In genomic region chr9:20453647-20454046, GRCm38 (mm10) we compare ENCODE assay signal across 23 mouse cellular contexts. TPM values are rescaled to one million over a fixed set of nuclear protein-coding genes. Genes with fewer than 3 reads are reported as not detected.
DNase-seq lines count a peak whose midpoint lies in the region; ATAC-seq and TF ChIP-seq lines count a peak whose summit lies in the region.
"Had no signal": no experiment of that assay in that cellular context is flagged by ENCODE, and none has a peak within 500 bp of the region (broad histone marks: within the 10 kb centered on the region; RNA-seq: fewer than 3 reads in every experiment).

No protein-coding gene starts in this region.

- H3K9ac ChIP-seq in kidney, embryonic 15.5 days, result no peak overlapping the region
- no peak overlapping the region for H3K9ac ChIP-seq in MEL (ENCODE audit: control insufficient read depth, low read depth, low read length, poor library complexity, severe bottlenecking)
- H3K9ac ChIP-seq: forebrain, embryonic 13.5 days; heart, embryonic 13.5 days; hindbrain, embryonic 14.5 days had no signal

- TF ChIP-seq EP300 in MEL (IDR thresholded peaks at IDR 0.05; ENCODE audit: low read depth in 1 of 2, low read length in 2 of 2), result no peak

- no peak for TF ChIP-seq POLR2A in kidney, adult 2 months (IDR thresholded peaks at IDR 0.05; ENCODE audit: low read depth, low read length)
- TF ChIP-seq POLR2A in MEL (IDR thresholded peaks at IDR 0.05; ENCODE audit: control insufficient read depth in 1 of 2, insufficient read depth in 1 of 2, low read depth in 1 of 2, low read length in 2 of 2, poor library complexity in 1 of 2), result no peak

- no peak overlapping the region for H3K27ac ChIP-seq in kidney, adult 2 months (ENCODE audit: insufficient read depth, low read depth, low read length)
- H3K27ac ChIP-seq in kidney, embryonic 15.5 days, result no peak overlapping the region
- no peak overlapping the region for H3K27ac ChIP-seq in MEL (ENCODE audit: control insufficient read depth, low read depth, low read length)
- H3K27ac ChIP-seq: forebrain, embryonic 10.5 days; forebrain, embryonic 13.5 days; heart, adult 2 months; heart, embryonic 10.5 days; heart, embryonic 13.5 days; hindbrain, embryonic 14.5 days had no signal

- H3K4me3 ChIP-seq in kidney, adult 2 months (ENCODE audit: insufficient read depth, low read depth, low read length), result no peak overlapping the region
- H3K4me3 ChIP-seq in kidney, embryonic 15.5 days (replicated peaks), result no peak overlapping the region
- H3K4me3 ChIP-seq in MEL (ENCODE audit: control insufficient read depth in 1 of 2, insufficient read depth in 1 of 2, low read depth in 2 of 2, low read length in 2 of 2), result no peak overlapping the region
- H3K4me3 ChIP-seq: forebrain, embryonic 10.5 days; forebrain, embryonic 13.5 days; heart, adult 2 months; heart, embryonic 10.5 days; heart, embryonic 13.5 days had no signal

- TF ChIP-seq CTCF in kidney, adult 2 months (conservative IDR thresholded peaks at IDR 0.05; ENCODE audit: insufficient read depth, insufficient read length, low read depth, low read length), result no peak
- no peak for TF ChIP-seq CTCF in MEL (IDR thresholded peaks at IDR 0.05 in 2 of 3, conservative IDR thresholded peaks at IDR 0.05 in 1 of 3; ENCODE audit: control insufficient read depth in 1 of 3, insufficient read depth in 1 of 3, low read depth in 2 of 3, low read length in 3 of 3, poor library complexity in 1 of 3, severe bottlenecking in 1 of 3)

- H3K27me3 ChIP-seq in kidney, adult 2 months (replicated peaks; ENCODE audit: control insufficient read depth, insufficient read depth, low read length), result no peaks in the 10 kb centered on the region
- no peaks in the 10 kb centered on the region for H3K27me3 ChIP-seq in kidney, embryonic 15.5 days
- H3K27me3 ChIP-seq in MEL (ENCODE audit: control insufficient read depth in 1 of 2, insufficient read depth in 2 of 2, low read length in 2 of 2), result no peaks in the 10 kb centered on the region
- H3K27me3 ChIP-seq: forebrain, embryonic 13.5 days; heart, embryonic 13.5 days had no signal

- TF ChIP-seq RAD21 in MEL (IDR thresholded peaks at IDR 0.05; ENCODE audit: low read depth, low read length), result no peak

- ATAC-seq in kidney, embryonic 15.5 days (replicated peaks; ENCODE audit: low FRiP score), result no peak
- ATAC-seq: forebrain, embryonic 13.5 days; forebrain, embryonic 16.5 days had no signal

- no peak overlapping the region for H3K4me2 ChIP-seq in kidney, embryonic 15.5 days
- H3K4me2 ChIP-seq: forebrain, embryonic 13.5 days; heart, embryonic 13.5 days; hindbrain, embryonic 14.5 days had no signal

- H3K79me2 ChIP-seq in MEL (ENCODE audit: control insufficient read depth, insufficient read depth, low read length, poor library complexity), result peaks cover 41% of the 10 kb centered on the region

- DNase-seq in kidney, adult 2 months, result peak; percentile 46
- DNase-seq in kidney, postnatal 36 days, result peak; percentile 4 to 27
- DNase-seq in kidney, postnatal 14 days, result no peak
- no peak for DNase-seq in MEL (ENCODE audit: low read depth, low spot score)
- no peak for DNase-seq in urinary bladder, postnatal 14 days (ENCODE audit: low spot score)
- DNase-seq in left cerebral cortex, postnatal 25 days (ENCODE audit: low spot score in 2 of 2), result no peak
- DNase-seq: adrenal gland, adult 2 months; adrenal gland, postnatal 25 days; cerebellum, adult 11-12 months; cerebellum, adult 8-10 months; cerebellum, postnatal 14 days; gastrocnemius, postnatal 10 days; gastrocnemius, postnatal 36 days; heart, adult 2 months; heart, postnatal 14 days; heart, postnatal 4 days had no signal

- H3K9me3 ChIP-seq in kidney, embryonic 15.5 days (replicated peaks), result no peaks in the 10 kb centered on the region
- H3K9me3 ChIP-seq in MEL (replicated peaks; ENCODE audit: insufficient read depth, low read length), result no peaks in the 10 kb centered on the region
- H3K9me3 ChIP-seq: forebrain, embryonic 13.5 days; heart, embryonic 10.5 days; heart, embryonic 13.5 days had no signal

- H3K4me1 ChIP-seq in kidney, adult 2 months (ENCODE audit: control insufficient read depth, insufficient read depth, low read length), result peaks cover 2% of the 10 kb centered on the region; the same call in 1 of the 2 replicates
- peaks cover 6% of the 10 kb centered on the region for H3K4me1 ChIP-seq in kidney, embryonic 15.5 days
- H3K4me1 ChIP-seq in MEL (ENCODE audit: control insufficient read depth in 1 of 2, insufficient read depth in 2 of 2, low read length in 2 of 2), result peaks cover 0 to 5% of the 10 kb centered on the region in 2 experiments; a peak in 1 of 4 replicates

- intact Hi-C loops in left cerebral cortex, postnatal 25 days (cut with DNase I), result no loop called here

- 69% methylated on average over 4 of the region's 4 CpGs for WGBS in kidney, adult 2 months
- WGBS in kidney, embryonic 15.5 days, result 88% methylated on average over 4 of the region's 4 CpGs

- peaks cover 2% of the 10 kb centered on the region; the same call in 1 of the 2 replicates for H3K36me3 ChIP-seq in kidney, adult 2 months (ENCODE audit: control insufficient read depth, insufficient read depth, low read length)
- H3K36me3 ChIP-seq in kidney, embryonic 15.5 days, result peaks cover 63% of the 10 kb centered on the region
- H3K36me3 ChIP-seq in MEL (ENCODE audit: control insufficient read depth in 1 of 2, insufficient read depth in 2 of 2, low read length in 2 of 2), result peaks cover 27 to 67% of the 10 kb centered on the region in 2 experiments

TF ChIP-seq in MEL, 35 proteins besides CTCF, POLR2A, EP300 and RAD21:
- TF ChIP-seq POLR2AphosphoS2 (IDR thresholded peaks at IDR 0.05; ENCODE audit: low read length) (peak; percentile 29; the same call in 1 of the 2 replicates), ZNF384 (IDR thresholded peaks at IDR 0.05; ENCODE audit: low read depth, low read length) (0 out of 2 replicates have a peak, but pooled peaks have one; percentile 3), ZKSCAN1 (IDR thresholded peaks at IDR 0.05; ENCODE audit: low read depth, low read length) (no peak)

RNA-seq across cellular contexts. Expression of gene Zfp26, which starts 6.3 kb away (rescaled TPM):
- polyA plus RNA-seq in kidney, adult 2 months (2012; rRNA removed), result 1.5 and 2.2 TPM in 2 replicates
- 17.8 and 21.9 TPM in 2 replicates for polyA plus RNA-seq in kidney, embryonic 15.5 days (2015; fragmentation: Nextera tagmentation; extraction: Ambion mirVana)
- 50.5 and 52.5 TPM in 2 replicates for total RNA-seq in MEL (2012; rRNA removed)
- 10 to 100 TPM; 18.5 to 55.4 TPM for polyA plus RNA-seq in MEL (2012; ENCODE audit: insufficient read depth in 1 of 2, insufficient read length in 2 of 2, low read depth in 1 of 2, low replicate concordance in 2 of 2, missing spikeins in 1 of 2)
- total RNA-seq in left cerebral cortex, postnatal 25 days (2021), result 10 to 100 TPM; 23.6 to 25.7 TPM

RNA-seq across cellular contexts. Expression of gene Zfp426, which starts 38.9 kb away (rescaled TPM):
- polyA plus RNA-seq in kidney, adult 2 months (2012; rRNA removed), result 4.6 and 5.6 TPM in 2 replicates
- 20.0 and 20.3 TPM in 2 replicates for polyA plus RNA-seq in kidney, embryonic 15.5 days (2015; fragmentation: Nextera tagmentation; extraction: Ambion mirVana)
- total RNA-seq in MEL (2012; rRNA removed), result 32.1 and 41.5 TPM in 2 replicates
- polyA plus RNA-seq in MEL (2012; ENCODE audit: insufficient read depth in 1 of 2, insufficient read length in 2 of 2, low read depth in 1 of 2, low replicate concordance in 2 of 2, missing spikeins in 1 of 2), result 10 to 100 TPM in 1 of 2 experiments, not detected in 1; 30.7 TPM
- total RNA-seq in left cerebral cortex, postnatal 25 days (2021), result 10 to 100 TPM; 26.8 to 27.6 TPM

Comparison
In these comparisons a context has a peak if more than half of its experiments do, and no peak if none do; other contexts are left out.
1. DNase-seq: peak in kidney, adult 2 months (single experiment) and kidney, postnatal 36 days (2 of 2); none in kidney, postnatal 14 days (single experiment), MEL (single experiment), urinary bladder, postnatal 14 days (single experiment) and left cerebral cortex, postnatal 25 days (0 of 2).